Mouse (Mus musculus): ENCODE measurements around the gene Ppard. TPM values are rescaled to one million over a fixed set of nuclear protein-coding genes. Genes with fewer than 3 reads are reported as not detected.

The Ppard gene
- polyA plus RNA-seq, 1 experiment: 27.1 TPM

GRCm38 (mm10) chr17:28204052-28204720, 28.3 kb upstream of the Ppard start:
- WGBS: 47% methylated on average over 14 of the region's 14 CpGs
- TF ChIP-seq CTCF (IDR thresholded peaks at IDR 0.05; ENCODE audit: borderline replicate concordance, insufficient read depth, low read depth, low read length) (peak; percentile 85), POLR2A (IDR thresholded peaks at IDR 0.05; ENCODE audit: borderline replicate concordance, insufficient read depth, low read length) (no peak)
- DNase-seq: peak; percentile 41 to 55
- Histone ChIP-seq H3K4me3 (replicated peaks; ENCODE audit: insufficient read depth, low read depth, low read length) (no peak overlapping the region), H3K27me3 (ENCODE audit: control insufficient read depth, insufficient read depth, low read length) (no peaks in the 10 kb centered on the region), H3K27ac (ENCODE audit: insufficient read depth, low read length) (no peak overlapping the region), H3K4me1 (ENCODE audit: control insufficient read depth, insufficient read depth, low read length) (no peaks in the 10 kb centered on the region)

- Histone ChIP-seq H3K27ac (ENCODE audit: insufficient read depth, low read length) (no peak overlapping the region), H3K27me3 (ENCODE audit: control insufficient read depth, insufficient read depth, low read length) (no peaks in the 10 kb centered on the region), H3K4me3 (replicated peaks; ENCODE audit: insufficient read depth, low read depth, low read length) (no peak overlapping the region), H3K4me1 (ENCODE audit: control insufficient read depth, insufficient read depth, low read length) (no peaks in the 10 kb centered on the region)
- 66% methylated on average over 8 of the region's 8 CpGs for WGBS
- no peak for DNase-seq
- TF ChIP-seq POLR2A (IDR thresholded peaks at IDR 0.05; ENCODE audit: borderline replicate concordance, insufficient read depth, low read length): no peak
- no peak for TF ChIP-seq CTCF (IDR thresholded peaks at IDR 0.05; ENCODE audit: borderline replicate concordance, insufficient read depth, low read depth, low read length)
Measured at GRCm38 (mm10) chr17:28205443-28205842, 27.1 kb upstream of the Ppard start.

- Histone ChIP-seq H3K27ac (ENCODE audit: insufficient read depth, low read length) (no peak overlapping the region), H3K4me1 (ENCODE audit: control insufficient read depth, insufficient read depth, low read length) (no peaks in the 10 kb centered on the region), H3K4me3 (replicated peaks; ENCODE audit: insufficient read depth, low read depth, low read length) (no peak overlapping the region), H3K27me3 (ENCODE audit: control insufficient read depth, insufficient read depth, low read length) (no peaks in the 10 kb centered on the region)
- 63% methylated on average over 8 of the region's 8 CpGs for WGBS
- TF ChIP-seq POLR2A (IDR thresholded peaks at IDR 0.05; ENCODE audit: borderline replicate concordance, insufficient read depth, low read length): no peak
- no peak for TF ChIP-seq CTCF (IDR thresholded peaks at IDR 0.05; ENCODE audit: borderline replicate concordance, insufficient read depth, low read depth, low read length)
- DNase-seq: no peak
Measured at GRCm38 (mm10) chr17:28207092-28207491, 25.4 kb upstream of the Ppard start.

GRCm38 (mm10) chr17:28207591-28208313, 24.7 kb upstream of the Ppard start, which contains the start of gene Def6:
TSS of gene Def6 (plus strand) at chr17:28207778.
- peak in 1 of 2 experiments; percentile 35 for DNase-seq
- WGBS: 33% methylated on average over 26 of the region's 26 CpGs
- H3K4me3 ChIP-seq (replicated peaks; ENCODE audit: insufficient read depth, low read depth, low read length): no peak within 1 kb of the TSS
- no peaks in the 10 kb centered on the region for H3K4me1 ChIP-seq (ENCODE audit: control insufficient read depth, insufficient read depth, low read length)
- no peaks in the 10 kb centered on the region for H3K27me3 ChIP-seq (ENCODE audit: control insufficient read depth, insufficient read depth, low read length)
- peak; percentile 16; the same call in 1 of the 2 replicates for TF ChIP-seq CTCF (IDR thresholded peaks at IDR 0.05; ENCODE audit: borderline replicate concordance, insufficient read depth, low read depth, low read length)
- no peak for TF ChIP-seq POLR2A (IDR thresholded peaks at IDR 0.05; ENCODE audit: borderline replicate concordance, insufficient read depth, low read length)
- no peak within 1 kb of the TSS for H3K27ac ChIP-seq (ENCODE audit: insufficient read depth, low read length)

- 93% methylated on average over 8 of the region's 8 CpGs for WGBS
- Histone ChIP-seq H3K4me3 (replicated peaks; ENCODE audit: insufficient read depth, low read depth, low read length) (no peak overlapping the region), H3K4me1 (ENCODE audit: control insufficient read depth, insufficient read depth, low read length) (no peaks in the 10 kb centered on the region), H3K27ac (ENCODE audit: insufficient read depth, low read length) (no peak overlapping the region), H3K27me3 (ENCODE audit: control insufficient read depth, insufficient read depth, low read length) (no peaks in the 10 kb centered on the region)
- TF ChIP-seq CTCF (IDR thresholded peaks at IDR 0.05; ENCODE audit: borderline replicate concordance, insufficient read depth, low read depth, low read length) (no peak), POLR2A (IDR thresholded peaks at IDR 0.05; ENCODE audit: borderline replicate concordance, insufficient read depth, low read length) (no peak)
- DNase-seq: no peak
Measured at GRCm38 (mm10) chr17:28208314-28208612, 24.2 kb upstream of the Ppard start.

GRCm38 (mm10) chr17:28209457-28210110, 22.9 kb upstream of the Ppard start:
- H3K4me3 ChIP-seq (replicated peaks; ENCODE audit: insufficient read depth, low read depth, low read length): no peak overlapping the region
- H3K27me3 ChIP-seq (ENCODE audit: control insufficient read depth, insufficient read depth, low read length): no peaks in the 10 kb centered on the region
- whole genome bisulfite sequencing: 58% methylated on average over 4 of the region's 4 CpGs
- TF ChIP-seq POLR2A (IDR thresholded peaks at IDR 0.05; ENCODE audit: borderline replicate concordance, insufficient read depth, low read length) (no peak), CTCF (IDR thresholded peaks at IDR 0.05; ENCODE audit: borderline replicate concordance, insufficient read depth, low read depth, low read length) (no peak)
- DNase-seq: no peak
- H3K27ac ChIP-seq (ENCODE audit: insufficient read depth, low read length): no peak overlapping the region
- no peaks in the 10 kb centered on the region for H3K4me1 ChIP-seq (ENCODE audit: control insufficient read depth, insufficient read depth, low read length)

- DNase-seq: no peak
- WGBS: 81% methylated on average over 6 of the region's 6 CpGs
- no peak for TF ChIP-seq CTCF (IDR thresholded peaks at IDR 0.05; ENCODE audit: borderline replicate concordance, insufficient read depth, low read depth, low read length)
- Histone ChIP-seq H3K4me3 (replicated peaks; ENCODE audit: insufficient read depth, low read depth, low read length) (no peak overlapping the region), H3K4me1 (ENCODE audit: control insufficient read depth, insufficient read depth, low read length) (no peaks in the 10 kb centered on the region), H3K27ac (ENCODE audit: insufficient read depth, low read length) (no peak overlapping the region), H3K27me3 (ENCODE audit: control insufficient read depth, insufficient read depth, low read length) (no peaks in the 10 kb centered on the region)
Measured at GRCm38 (mm10) chr17:28211921-28212341, 20.6 kb upstream of the Ppard start.
